Mouse (Mus musculus): ENCODE measurements around the gene Hivep2. TPM values are rescaled to one million over a fixed set of nuclear protein-coding genes. Genes with fewer than 3 reads are reported as not detected.

Gene Hivep2
- polyA plus RNA-seq, 1 experiment = 16.0 TPM

GRCm38 (mm10) chr10:14164829-14165228, 199.0 kb downstream of the Hivep2 start:
- no peak for DNase-seq (ENCODE audit: low read depth)

GRCm38 (mm10) chr10:14168197-14168844, 202.4 kb downstream of the Hivep2 start:
- no peak for DNase-seq (ENCODE audit: low read depth)

- no peak for DNase-seq (ENCODE audit: low read depth)
Observed at GRCm38 (mm10) chr10:14168869-14169566, 203.1 kb downstream of the Hivep2 start.

- DNase-seq (ENCODE audit: low read depth) = no peak
Observed at GRCm38 (mm10) chr10:14174124-14174523, 208.2 kb downstream of the Hivep2 start.

DNA sequence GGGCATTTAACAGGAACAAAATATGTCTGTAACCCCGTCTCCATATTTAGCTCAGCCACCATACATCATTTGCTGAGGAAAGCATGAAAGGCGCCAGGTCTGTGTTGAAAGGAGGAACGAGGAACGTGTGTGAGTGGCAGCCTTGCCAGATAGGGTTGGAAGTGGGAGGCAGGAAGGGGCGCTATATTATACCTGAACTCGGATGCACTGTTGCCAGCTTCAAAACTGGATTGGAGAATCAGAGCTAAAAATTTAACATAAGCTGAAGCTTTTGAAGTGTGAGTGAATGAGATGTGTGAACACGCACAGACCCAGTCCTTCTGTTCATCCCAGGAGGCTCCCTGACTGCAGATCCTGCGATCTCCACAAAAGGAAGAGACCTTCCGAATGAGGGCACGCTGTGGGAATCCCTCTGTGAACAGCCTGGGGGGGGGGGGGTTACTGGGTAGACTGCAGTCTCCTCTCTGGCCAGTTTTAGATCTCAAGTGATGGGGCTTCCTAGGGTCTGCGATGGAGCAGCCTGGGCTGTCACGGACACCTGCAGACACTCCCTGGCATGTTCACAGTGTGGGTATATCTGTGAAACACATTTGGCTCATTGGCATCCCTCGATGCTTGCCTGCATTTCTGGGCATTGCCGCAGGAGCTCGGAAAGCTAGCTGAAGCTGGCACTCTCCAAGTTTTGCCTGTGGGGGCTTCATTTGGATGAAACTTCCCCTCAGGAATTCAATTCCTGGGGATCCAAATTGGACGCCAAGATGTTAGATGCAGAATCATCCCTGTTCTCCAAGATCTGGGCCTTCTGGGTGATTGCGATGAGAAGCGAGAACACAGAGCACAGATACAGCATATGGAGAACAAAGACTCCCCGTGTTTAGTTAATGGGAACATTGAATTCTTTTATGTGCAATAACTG, 213.8 kb downstream of the Hivep2 start:
- no peak for DNase-seq (ENCODE audit: low read depth)

- no peak for DNase-seq (ENCODE audit: low read depth)
Observed at GRCm38 (mm10) chr10:14186352-14186976, 220.6 kb downstream of the Hivep2 start.

- no peak for DNase-seq (ENCODE audit: low read depth)
Observed at GRCm38 (mm10) chr10:14189050-14189449, 223.2 kb downstream of the Hivep2 start.

- DNase-seq (ENCODE audit: low read depth) = no peak
Observed at GRCm38 (mm10) chr10:14191202-14191601, 225.3 kb downstream of the Hivep2 start.

- no peak for DNase-seq (ENCODE audit: low read depth)
Observed at GRCm38 (mm10) chr10:14192156-14192555, 226.3 kb downstream of the Hivep2 start.

DNA sequence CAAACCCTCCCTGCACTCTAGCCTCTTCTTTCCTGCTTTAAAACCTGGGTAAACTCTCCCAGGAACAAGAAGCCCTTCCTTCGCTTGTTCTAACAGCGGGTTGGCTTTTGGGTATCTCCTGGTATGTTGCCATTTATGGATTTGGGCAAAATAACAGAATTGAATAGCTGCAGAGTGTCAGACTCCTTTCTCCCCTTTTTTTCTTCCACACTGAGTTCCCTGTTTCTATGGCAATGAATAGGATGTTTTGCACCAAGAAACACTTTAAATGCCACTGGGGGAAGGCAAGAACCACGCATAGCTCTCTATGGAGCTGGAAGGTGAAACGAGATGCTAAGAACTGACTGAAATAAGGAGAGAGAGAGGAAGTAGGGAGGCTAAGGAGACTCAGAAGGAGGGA, 227.8 kb downstream of the Hivep2 start:
- no peak for DNase-seq (ENCODE audit: low read depth)

GRCm38 (mm10) chr10:14195778-14196650, 230.1 kb downstream of the Hivep2 start:
- DNase-seq (ENCODE audit: low read depth) = no peak

GRCm38 (mm10) chr10:14196785-14197184, 230.9 kb downstream of the Hivep2 start:
- no peak for DNase-seq (ENCODE audit: low read depth)

DNA sequence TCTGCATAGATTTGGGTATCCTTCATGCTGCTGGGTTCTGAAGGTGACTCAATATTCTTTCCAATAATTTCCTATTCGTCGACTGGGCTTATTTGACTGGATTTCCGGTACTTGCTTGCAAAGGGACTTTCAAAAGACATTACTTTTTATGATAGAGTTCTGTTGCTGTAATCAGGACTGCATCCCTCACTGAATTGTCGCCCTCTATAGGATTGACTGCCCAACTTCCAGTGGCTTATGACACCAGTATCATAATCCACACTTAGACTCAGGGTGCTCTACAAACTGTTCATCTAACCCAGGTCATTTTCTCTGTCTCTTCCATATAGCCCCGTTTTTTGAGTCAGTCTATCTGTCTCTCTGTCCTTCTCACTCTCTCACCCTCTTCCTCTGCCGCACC, 231.4 kb downstream of the Hivep2 start:
- DNase-seq (ENCODE audit: low read depth) = no peak

DNA sequence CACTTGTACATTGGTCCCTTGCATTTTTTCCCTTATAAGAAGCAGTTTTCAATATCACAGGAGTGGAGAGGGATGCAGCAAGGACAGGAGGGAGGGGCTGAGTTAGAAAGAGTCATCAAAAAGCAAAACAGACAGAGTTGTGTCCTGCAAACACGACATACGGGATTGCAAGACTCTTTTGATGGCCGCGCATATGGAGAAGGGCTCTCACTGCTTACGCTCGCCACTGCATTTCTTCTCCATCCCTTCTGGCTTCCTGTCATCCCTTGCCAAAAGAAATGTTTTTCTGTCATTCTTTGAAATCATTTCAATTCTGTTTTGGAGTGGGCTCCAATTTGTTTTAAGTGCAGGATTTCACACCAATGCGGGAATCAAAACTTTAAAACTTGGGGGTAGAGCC, 233.5 kb downstream of the Hivep2 start:
- DNase-seq (ENCODE audit: low read depth) = no peak

- DNase-seq (ENCODE audit: low read depth) = no peak
Observed at GRCm38 (mm10) chr10:14200310-14200709, 234.4 kb downstream of the Hivep2 start.

Other genes starting within 250 kb of the Hivep2 start
- 56.2 and 57.4 TPM in 2 replicates for gene Aig1, start 97.1 kb upstream of the Hivep2 start, polyA plus RNA-seq (2012; rRNA removed)